Mouse (Mus musculus): ENCODE data around the gene Aldh4a1. TPM values are rescaled to one million over a fixed set of nuclear protein-coding genes. Genes with fewer than 3 reads are reported as not detected.

Aldh4a1 gene
- polyA plus RNA-seq, 1 experiment = 6.7 TPM

DNA sequence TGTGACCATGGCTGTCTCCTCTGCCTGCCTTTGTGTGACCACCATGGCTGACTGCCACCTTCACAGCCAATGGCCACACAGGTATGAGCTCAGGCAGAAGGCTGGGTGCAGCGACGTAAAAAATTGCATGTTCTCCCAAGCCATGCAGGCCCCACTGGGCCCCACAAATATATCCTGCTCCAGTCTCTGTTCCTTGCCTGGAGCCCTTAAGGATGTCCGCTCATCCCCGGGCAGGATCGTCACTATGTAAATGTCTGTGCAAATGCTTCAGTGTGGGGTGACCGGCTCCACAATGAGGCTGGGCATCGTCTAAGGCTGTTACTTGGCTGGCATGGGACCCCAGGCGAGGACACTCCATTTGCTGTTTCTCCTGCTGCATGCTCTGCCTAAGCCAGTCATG is 30.6 kb downstream of the Aldh4a1 start, which contains the start of gene Tas1r2:
Gene Tas1r2 (plus strand): TSS at position 301 of the 400 bp plus-strand sequence.
- no peaks in the 10 kb centered on the region for H3K27me3 ChIP-seq (ENCODE audit: control insufficient read depth, insufficient read depth, insufficient read length)
- H3K79me2 ChIP-seq (ENCODE audit: control insufficient read depth, insufficient read depth) = no peaks in the 10 kb centered on the region
- no peak for TF ChIP-seq MYOD1 (IDR thresholded peaks at IDR 0.05; ENCODE audit: control insufficient read depth, insufficient read length, low read depth)
- no peak for TF ChIP-seq MYOG (IDR thresholded peaks at IDR 0.05; ENCODE audit: control insufficient read depth, extremely low read depth, insufficient read length)
- no peak for TF ChIP-seq FOSL1 (IDR thresholded peaks at IDR 0.05; ENCODE audit: insufficient read depth, low read length, poor library complexity, severe bottlenecking)
- no peak for TF ChIP-seq MAX (IDR thresholded peaks at IDR 0.05)
- TF ChIP-seq USF1 (IDR thresholded peaks at IDR 0.05; ENCODE audit: low read depth) = no peak
- no peak for TF ChIP-seq CEBPB (IDR thresholded peaks at IDR 0.05; ENCODE audit: low read depth)
- TF ChIP-seq CTCF (IDR thresholded peaks at IDR 0.05; ENCODE audit: control insufficient read depth, insufficient read depth, insufficient read length) = no peak
- no peak within 1 kb of the TSS for H3K4me3 ChIP-seq (ENCODE audit: insufficient read depth, poor library complexity, severe bottlenecking)
- no peaks in the 10 kb centered on the region for H3K36me3 ChIP-seq (ENCODE audit: control insufficient read depth, insufficient read depth)
- H3K79me3 ChIP-seq (ENCODE audit: low read depth) = no peaks in the 10 kb centered on the region
- H3ac ChIP-seq (ENCODE audit: control insufficient read depth, insufficient read length, low read depth) = no peak within 1 kb of the TSS

DNA sequence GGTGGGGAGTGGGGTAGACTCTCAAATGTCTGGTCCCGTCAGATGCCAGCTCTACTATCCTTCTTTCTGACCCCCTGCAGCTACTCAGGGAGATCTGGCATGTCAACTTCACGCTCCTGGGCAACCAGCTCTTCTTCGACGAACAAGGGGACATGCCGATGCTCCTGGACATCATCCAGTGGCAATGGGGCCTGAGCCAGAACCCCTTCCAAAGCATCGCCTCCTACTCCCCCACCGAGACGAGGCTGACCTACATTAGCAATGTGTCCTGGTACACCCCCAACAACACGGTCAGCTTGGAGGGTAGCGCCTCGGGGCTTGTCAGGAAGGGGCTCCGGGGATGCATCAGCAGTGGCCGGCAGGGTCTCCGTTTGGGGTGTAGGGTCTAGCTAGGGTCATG is 39.2 kb downstream of the Aldh4a1 start:
- H3ac ChIP-seq (ENCODE audit: control insufficient read depth, insufficient read length, low read depth) = no peak overlapping the region
- no peak overlapping the region for H3K4me3 ChIP-seq (ENCODE audit: insufficient read depth, poor library complexity, severe bottlenecking)
- H3K79me3 ChIP-seq (ENCODE audit: low read depth) = no peaks in the 10 kb centered on the region
- H3K27me3 ChIP-seq (ENCODE audit: control insufficient read depth, insufficient read depth, insufficient read length) = no peaks in the 10 kb centered on the region
- no peaks in the 10 kb centered on the region for H3K36me3 ChIP-seq (ENCODE audit: control insufficient read depth, insufficient read depth)
- no peaks in the 10 kb centered on the region for H3K79me2 ChIP-seq (ENCODE audit: control insufficient read depth, insufficient read depth)
- TF ChIP-seq FOSL1 (IDR thresholded peaks at IDR 0.05; ENCODE audit: insufficient read depth, low read length, poor library complexity, severe bottlenecking) (no peak), CTCF (IDR thresholded peaks at IDR 0.05; ENCODE audit: control insufficient read depth, insufficient read depth, insufficient read length) (no peak), USF1 (IDR thresholded peaks at IDR 0.05; ENCODE audit: low read depth) (no peak), MAX (IDR thresholded peaks at IDR 0.05) (no peak), MYOD1 (IDR thresholded peaks at IDR 0.05; ENCODE audit: control insufficient read depth, insufficient read length, low read depth) (no peak)

DNA sequence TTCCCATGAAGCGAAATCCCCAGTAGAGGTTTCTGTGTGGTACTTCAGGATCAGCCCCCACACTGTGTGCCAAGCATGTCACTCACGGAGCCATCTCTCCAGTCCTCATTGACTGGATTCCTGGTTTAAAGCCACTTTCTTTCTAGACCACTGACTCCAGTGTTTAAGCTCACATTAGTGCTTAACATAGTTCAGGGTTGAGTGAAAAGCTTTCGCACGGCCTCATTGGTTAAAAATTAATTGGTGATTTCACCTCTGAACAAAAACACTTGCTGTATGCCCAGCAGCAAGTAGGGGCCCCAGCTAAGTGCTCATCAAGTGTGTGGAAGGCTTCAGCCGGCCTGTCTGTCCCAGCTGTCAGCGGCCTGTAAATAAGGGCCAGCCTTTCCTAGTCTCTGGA is 45.0 kb downstream of the Aldh4a1 start:
- no peak overlapping the region for H3K4me3 ChIP-seq (ENCODE audit: insufficient read depth, poor library complexity, severe bottlenecking)
- no peaks in the 10 kb centered on the region for H3K79me3 ChIP-seq (ENCODE audit: low read depth)
- no peaks in the 10 kb centered on the region for H3K79me2 ChIP-seq (ENCODE audit: control insufficient read depth, insufficient read depth)
- H3ac ChIP-seq (ENCODE audit: control insufficient read depth, insufficient read length, low read depth) = no peak overlapping the region
- no peaks in the 10 kb centered on the region for H3K36me3 ChIP-seq (ENCODE audit: control insufficient read depth, insufficient read depth)
- no peak for TF ChIP-seq CTCF (IDR thresholded peaks at IDR 0.05; ENCODE audit: control insufficient read depth, insufficient read depth, insufficient read length)
- no peak for TF ChIP-seq CEBPB (IDR thresholded peaks at IDR 0.05; ENCODE audit: low read depth)
- H3K27me3 ChIP-seq (ENCODE audit: control insufficient read depth, insufficient read depth, insufficient read length) = no peaks in the 10 kb centered on the region

DNA sequence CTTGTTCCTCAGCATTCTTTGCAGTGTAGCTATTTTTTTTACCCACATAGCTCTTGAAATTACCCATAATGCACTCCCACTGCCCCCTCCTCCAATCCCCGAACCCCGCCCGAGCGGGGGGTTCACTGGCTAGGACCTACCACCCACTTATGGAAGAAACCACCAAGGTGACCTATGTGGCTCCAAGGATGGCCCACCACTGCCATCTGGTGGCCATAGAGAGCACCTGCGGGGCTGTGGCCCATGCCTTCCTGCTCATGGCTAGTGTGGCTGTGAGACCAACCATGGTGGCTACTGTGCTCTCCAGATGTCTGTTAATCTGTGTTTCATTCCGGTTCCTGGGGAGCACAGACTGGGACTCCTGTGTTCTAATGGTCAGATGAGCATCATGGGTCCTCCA is 47.2 kb downstream of the Aldh4a1 start:
- no peaks in the 10 kb centered on the region for H3K36me3 ChIP-seq (ENCODE audit: control insufficient read depth, insufficient read depth)
- H3ac ChIP-seq (ENCODE audit: control insufficient read depth, insufficient read length, low read depth) = no peak overlapping the region
- no peaks in the 10 kb centered on the region for H3K79me3 ChIP-seq (ENCODE audit: low read depth)
- H3K4me3 ChIP-seq (ENCODE audit: insufficient read depth, poor library complexity, severe bottlenecking) = no peak overlapping the region
- H3K79me2 ChIP-seq (ENCODE audit: control insufficient read depth, insufficient read depth) = no peaks in the 10 kb centered on the region
- H3K27me3 ChIP-seq (ENCODE audit: control insufficient read depth, insufficient read depth, insufficient read length) = no peaks in the 10 kb centered on the region
- no peak for TF ChIP-seq MAX (IDR thresholded peaks at IDR 0.05)
- peak; percentile 97 for TF ChIP-seq CTCF (IDR thresholded peaks at IDR 0.05; ENCODE audit: control insufficient read depth, insufficient read depth, insufficient read length)

DNA sequence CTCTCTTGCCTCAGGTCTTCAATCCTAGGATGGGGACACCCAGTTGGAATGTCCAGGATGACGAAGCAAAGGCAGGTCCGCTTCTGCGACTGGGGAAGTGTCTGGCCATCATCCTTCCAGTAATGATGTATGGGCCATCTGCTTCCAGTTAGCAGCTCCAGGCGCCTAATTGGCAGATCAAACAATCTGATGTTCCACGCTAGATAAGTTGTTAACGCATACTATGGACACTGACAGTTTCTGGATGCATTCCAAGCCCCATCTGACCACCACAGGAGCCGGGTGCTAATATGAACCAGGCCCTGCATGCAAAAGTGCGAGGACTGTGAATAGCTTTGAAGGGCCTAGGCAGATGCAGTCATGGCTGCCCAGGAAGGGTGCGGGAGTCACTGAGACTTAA is 53.0 kb downstream of the Aldh4a1 start:
- Histone ChIP-seq H3ac (ENCODE audit: control insufficient read depth, insufficient read length, low read depth) (no peak overlapping the region), H3K79me3 (ENCODE audit: low read depth) (no peaks in the 10 kb centered on the region), H3K27me3 (ENCODE audit: control insufficient read depth, insufficient read depth, insufficient read length) (no peaks in the 10 kb centered on the region), H3K79me2 (ENCODE audit: control insufficient read depth, insufficient read depth) (no peaks in the 10 kb centered on the region), H3K36me3 (ENCODE audit: control insufficient read depth, insufficient read depth) (no peaks in the 10 kb centered on the region), H3K4me3 (ENCODE audit: insufficient read depth, poor library complexity, severe bottlenecking) (no peak overlapping the region)
- no peak for TF ChIP-seq FOSL1 (IDR thresholded peaks at IDR 0.05; ENCODE audit: insufficient read depth, low read length, poor library complexity, severe bottlenecking)
- TF ChIP-seq MYOG (IDR thresholded peaks at IDR 0.05; ENCODE audit: control insufficient read depth, extremely low read depth, insufficient read length) = no peak
- TF ChIP-seq MAX (IDR thresholded peaks at IDR 0.05) = no peak
- TF ChIP-seq CTCF (IDR thresholded peaks at IDR 0.05; ENCODE audit: control insufficient read depth, insufficient read depth, insufficient read length) = no peak
- TF ChIP-seq MYOD1 (IDR thresholded peaks at IDR 0.05; ENCODE audit: control insufficient read depth, insufficient read length, low read depth) = no peak
- no peak for TF ChIP-seq USF1 (IDR thresholded peaks at IDR 0.05; ENCODE audit: low read depth)
- TF ChIP-seq CEBPB (IDR thresholded peaks at IDR 0.05; ENCODE audit: low read depth) = no peak

DNA sequence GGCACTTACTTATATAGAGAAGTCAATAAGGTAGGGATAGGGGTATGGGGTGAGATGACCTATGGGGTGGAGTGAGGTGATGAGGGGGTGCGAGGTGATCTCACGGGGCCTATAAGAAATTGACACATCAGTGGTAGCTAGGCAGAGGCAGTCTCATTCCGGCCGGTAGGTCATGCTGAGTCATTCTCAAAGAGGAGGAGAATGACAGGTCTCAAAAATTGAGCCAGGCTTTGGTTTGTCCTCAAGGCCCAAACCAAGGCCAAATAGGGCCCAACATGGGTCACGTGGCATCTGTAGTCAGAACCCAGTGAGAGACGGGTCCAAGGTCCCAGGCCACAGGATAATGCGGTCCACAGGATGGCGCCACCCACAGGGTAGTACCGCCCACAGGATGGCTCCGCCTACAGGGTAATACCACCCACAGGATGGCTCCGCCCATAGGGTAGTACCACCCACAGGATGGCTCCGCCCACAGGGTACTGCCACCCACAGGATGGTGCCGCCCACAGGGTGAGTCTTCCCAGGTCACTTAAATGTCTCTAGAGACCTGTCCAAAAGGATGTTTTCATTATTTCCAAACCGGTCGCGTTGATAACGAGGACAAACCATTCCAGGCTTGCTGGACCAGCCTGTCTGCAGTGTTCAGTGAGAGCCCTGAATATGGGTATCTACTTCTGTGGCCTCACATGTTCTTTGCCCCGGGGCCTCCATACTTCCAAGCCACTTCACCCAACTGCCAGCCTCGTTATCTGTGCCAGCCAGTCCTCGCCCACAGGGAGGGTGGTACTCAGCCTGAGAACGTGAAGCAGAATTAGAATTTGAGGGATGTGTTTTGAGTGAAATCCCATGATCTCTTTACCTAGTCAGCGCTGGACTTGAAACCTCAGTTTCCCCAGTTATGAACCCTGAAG is 61.3 kb downstream of the Aldh4a1 start:
- H3K36me3 ChIP-seq (ENCODE audit: control insufficient read depth, insufficient read depth) = no peaks in the 10 kb centered on the region
- no peaks in the 10 kb centered on the region for H3K79me3 ChIP-seq (ENCODE audit: low read depth)
- H3K4me3 ChIP-seq (ENCODE audit: insufficient read depth, poor library complexity, severe bottlenecking) = no peak overlapping the region
- TF ChIP-seq CEBPB (IDR thresholded peaks at IDR 0.05; ENCODE audit: low read depth) (no peak), MAX (IDR thresholded peaks at IDR 0.05) (no peak), FOSL1 (IDR thresholded peaks at IDR 0.05; ENCODE audit: insufficient read depth, low read length, poor library complexity, severe bottlenecking) (no peak), MYOG (IDR thresholded peaks at IDR 0.05; ENCODE audit: control insufficient read depth, extremely low read depth, insufficient read length) (no peak), CTCF (IDR thresholded peaks at IDR 0.05; ENCODE audit: control insufficient read depth, insufficient read depth, insufficient read length) (no peak), MYOD1 (IDR thresholded peaks at IDR 0.05; ENCODE audit: control insufficient read depth, insufficient read length, low read depth) (no peak), USF1 (IDR thresholded peaks at IDR 0.05; ENCODE audit: low read depth) (no peak)
- no peaks in the 10 kb centered on the region for H3K27me3 ChIP-seq (ENCODE audit: control insufficient read depth, insufficient read depth, insufficient read length)
- H3K79me2 ChIP-seq (ENCODE audit: control insufficient read depth, insufficient read depth) = no peaks in the 10 kb centered on the region
- H3ac ChIP-seq (ENCODE audit: control insufficient read depth, insufficient read length, low read depth) = no peak overlapping the region

Measured in C2C12 (cell line).